Mouse (Mus musculus) olfactory bulb, adult 2 months (tissue): ENCODE results near the gene Anapc16.

Experiments
- CTCF ChIP-seq: fragments of 200-500 bp; IDR thresholded peaks from 2 replicates; pipeline ENCODE4 v1.5.1; 2012; ENCODE audit warnings: low read depth, mild to moderate bottlenecking, low read length, moderate library complexity; ENCODE audit not compliant: insufficient read depth
- POLR2A ChIP-seq: fragments of 200-500 bp; IDR thresholded peaks from 2 replicates; pipeline ENCODE4 v1.6.1; 2012; ENCODE audit warnings: mild to moderate bottlenecking, low read depth, low read length, moderate library complexity; ENCODE audit not compliant: insufficient read depth

DNA sequence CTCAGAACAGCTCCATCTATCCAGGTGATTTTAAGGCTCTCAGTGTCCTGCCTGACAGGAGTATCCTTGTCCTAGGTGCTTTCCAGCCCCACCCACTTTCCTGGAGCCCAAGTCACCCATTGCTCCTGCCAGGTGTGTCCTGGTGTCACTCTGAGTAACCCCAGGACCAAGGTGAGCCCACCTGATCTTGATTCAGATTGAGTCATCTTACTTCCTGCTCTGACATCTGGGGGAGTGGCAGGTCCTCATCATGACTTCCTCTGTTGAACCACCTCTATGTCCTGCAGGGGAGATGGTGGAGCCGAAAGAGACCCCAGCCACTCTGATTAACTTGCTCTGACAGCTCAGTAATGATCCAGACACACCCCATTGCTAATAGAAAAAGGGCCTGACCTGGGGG lies 63.9 kb downstream of the Anapc16 start:
- TF ChIP-seq CTCF (no peak), POLR2A (no peak)
